Mouse (Mus musculus): ENCODE measurements around the gene Pcbp4.

Gene Pcbp4
- long read RNA-seq, experiment 1, partial matches to known transcripts, result 0 of 9 reads
- long read RNA-seq, experiment 1, other reads (novel, unspliced or antisense), result 7 of 9 reads
- long read RNA-seq, experiment 2, partial matches to known transcripts, result 0 of 9 reads
- long read RNA-seq, experiment 2, other reads (novel, unspliced or antisense), result 6 of 9 reads

DNA sequence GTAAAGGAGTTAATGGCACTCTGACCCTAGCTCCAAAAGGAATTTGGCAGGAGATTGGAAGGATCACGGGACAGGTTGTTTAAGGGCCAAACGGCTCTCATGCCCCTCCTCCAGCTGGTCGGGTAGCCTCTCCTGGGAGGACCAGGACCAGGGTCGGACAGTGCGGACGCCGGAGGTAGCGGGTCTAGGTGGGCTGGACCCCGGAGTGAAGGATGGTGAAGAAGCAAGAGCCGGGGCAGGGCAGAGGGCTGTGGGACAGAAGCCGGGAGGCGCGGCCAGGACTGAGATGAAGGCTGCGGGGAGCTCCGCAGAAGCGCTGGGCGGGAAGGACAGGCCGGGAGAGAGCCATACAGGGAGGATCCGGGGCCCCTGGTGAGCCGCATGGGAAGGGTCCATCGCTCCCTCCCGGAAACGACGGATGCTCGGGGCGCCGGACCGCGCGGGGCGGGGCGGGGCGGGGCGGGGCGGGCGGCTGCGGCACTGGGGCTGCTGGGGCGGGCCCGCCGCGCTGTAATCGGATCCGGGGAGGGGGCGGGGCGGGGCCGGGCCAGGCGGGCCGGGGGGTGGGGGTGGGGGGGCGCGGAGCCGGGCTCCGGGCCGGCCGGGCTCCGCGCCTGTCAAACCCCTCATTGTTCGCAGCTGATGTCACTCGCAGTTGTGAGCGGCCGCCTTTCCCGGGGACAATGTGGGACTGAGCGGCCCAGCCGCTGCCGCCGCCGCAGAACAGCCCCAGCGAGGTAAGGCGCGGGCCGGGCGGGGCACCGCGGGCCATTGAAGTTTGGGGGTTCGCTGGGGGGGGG is at the start of gene Pcbp4:
TSS of gene Pcbp4 (plus strand) at position 21 of the 800 bp plus-strand sequence.
- intact Hi-C loops (cut with DNase I), result no loop called here

DNA sequence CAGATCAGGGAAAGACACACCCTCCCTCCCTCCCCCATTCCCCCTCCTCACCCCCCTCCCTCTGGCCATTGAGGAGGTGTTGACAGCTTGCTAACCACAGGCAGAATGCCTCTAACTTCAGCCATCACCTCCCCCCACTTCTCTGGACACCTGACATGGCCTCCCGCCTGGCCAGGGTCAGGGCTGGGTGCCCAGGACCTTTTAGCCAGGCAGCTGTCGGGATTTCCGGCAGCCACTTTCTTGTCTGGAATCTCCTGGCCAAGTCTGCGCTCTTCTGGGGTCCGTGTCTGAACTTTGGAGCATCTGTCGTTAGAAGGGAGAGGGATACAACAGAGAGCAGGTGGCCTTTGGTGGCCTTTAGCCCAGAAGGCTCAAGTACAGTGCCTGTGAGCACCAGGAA is 47.8 kb upstream of the Pcbp4 start:
- intact Hi-C loops (cut with DNase I), result no loop called here

DNA sequence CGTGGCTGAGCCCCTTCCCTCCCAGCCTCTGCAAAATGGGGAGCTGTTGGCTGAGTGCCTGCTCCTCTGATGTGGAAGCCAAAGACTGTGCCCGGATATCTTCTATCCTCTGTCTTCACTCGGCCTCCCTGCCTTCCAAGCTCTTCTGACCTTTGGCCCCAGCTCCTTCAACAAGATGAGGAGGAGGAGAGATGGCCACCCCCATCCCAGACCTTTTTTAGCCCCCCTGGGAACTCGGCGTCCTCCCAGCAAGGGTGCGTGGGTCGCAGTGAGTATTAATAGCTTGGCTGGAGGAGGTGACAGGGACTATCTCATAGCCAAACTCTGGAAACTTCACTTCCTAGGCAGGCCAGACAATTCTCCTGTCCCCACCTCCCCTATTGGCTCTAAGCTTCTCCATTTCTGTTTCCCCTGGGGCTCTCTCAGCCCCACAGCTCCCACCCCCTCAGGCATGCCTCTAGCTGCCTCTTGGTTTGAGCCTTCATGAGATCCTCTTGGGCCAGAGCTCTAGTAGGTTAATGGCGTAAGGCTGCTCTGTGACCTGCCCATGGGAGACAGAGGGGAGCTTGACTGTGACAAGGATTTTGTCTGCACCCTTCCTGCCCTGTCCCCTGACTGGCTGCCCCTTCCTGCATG is 46.5 kb upstream of the Pcbp4 start:
- intact Hi-C loops (cut with DNase I), result no loop called here

DNA sequence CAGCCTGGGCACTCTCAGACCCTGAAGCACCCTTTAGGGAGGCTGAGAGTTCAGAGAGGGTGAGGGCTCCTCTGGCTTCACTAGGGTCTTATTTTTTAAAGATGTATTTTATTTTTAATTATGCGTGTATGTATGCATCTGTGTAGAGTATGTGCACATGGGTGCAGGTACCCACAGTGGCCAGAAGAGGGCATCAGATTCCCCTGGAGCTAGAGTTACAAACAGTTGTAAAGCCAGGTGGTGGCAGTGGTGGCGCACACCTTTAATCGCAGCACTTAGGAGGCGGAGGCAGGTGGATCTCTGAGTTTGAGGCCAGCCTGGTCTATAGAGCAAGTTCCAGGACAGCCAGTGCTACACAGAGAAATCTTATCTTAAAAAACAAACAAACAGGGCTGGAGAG is 44.0 kb upstream of the Pcbp4 start:
- intact Hi-C loops (cut with DNase I), result no loop called here

DNA sequence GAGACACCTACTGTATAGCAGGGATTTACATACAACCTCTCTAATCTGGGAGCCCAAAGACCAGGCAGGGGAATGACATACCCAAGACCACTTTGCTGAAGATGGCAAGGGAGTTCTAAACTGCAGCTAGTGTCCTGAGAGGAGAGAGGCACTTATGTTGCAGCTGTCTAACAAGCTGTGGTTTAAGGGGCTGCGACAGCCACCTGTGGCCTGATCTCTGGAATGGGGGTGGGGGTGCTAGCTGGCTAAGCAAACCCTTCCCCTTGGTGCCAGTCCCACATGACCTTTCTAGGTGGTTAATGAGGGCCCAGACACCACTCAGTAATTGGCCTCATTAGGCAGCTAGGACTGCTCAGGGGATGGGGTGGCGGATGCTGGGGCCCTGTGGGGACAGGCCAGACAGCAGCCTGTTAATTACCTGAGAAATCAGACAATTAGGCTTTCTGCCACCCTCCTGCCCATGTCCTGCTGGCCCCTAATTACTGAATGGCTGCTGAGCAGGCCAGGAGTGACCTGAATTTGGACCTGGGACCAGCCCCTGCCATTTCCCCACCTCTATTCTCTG is 42.9 kb upstream of the Pcbp4 start:
- intact Hi-C loops (cut with DNase I), result no loop called here

DNA sequence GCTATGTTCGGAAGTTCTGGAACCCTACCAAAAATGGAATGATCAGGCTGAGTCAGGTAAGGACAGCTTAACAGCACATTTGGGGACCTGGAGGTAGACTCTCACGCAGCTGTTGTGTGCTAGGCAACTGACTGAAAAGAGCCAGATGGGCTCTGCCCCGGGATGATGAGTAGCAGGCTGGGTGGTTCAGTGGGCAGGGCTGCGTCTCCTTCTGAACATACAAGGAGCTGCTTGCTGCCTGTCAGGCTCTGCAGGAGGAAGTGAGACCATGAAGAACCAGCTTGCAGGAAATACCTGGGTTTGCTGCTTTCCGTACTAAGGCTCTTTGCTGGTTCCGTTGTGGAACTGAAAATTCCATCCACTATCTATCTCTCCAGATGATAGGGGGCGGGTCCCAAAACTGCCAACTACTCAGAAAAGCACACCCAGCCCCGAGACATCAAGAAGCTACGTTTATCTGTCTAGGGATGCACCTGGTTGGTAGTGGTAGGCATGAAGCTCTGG is 41.9 kb upstream of the Pcbp4 start:
- intact Hi-C loops (cut with DNase I), result no loop called here

DNA sequence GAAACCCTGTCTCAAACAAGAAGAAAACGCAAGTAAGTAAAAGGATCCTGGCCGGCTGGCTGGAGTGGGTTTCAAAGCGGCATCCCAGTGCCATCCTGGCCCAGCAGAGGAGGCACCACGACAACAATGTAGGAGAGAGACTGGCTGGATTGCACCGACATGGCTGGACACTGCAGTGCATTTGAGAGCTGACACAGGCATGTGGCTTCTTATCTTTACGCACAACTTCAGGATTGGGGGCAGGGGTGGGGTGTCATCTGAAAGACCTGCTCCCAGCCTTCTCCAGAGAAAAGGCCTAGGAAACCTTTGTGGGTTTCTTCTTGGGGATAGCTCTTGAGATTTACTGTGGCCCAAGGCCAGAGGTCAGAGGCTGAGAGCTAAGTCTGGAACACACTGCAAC is 41.4 kb upstream of the Pcbp4 start:
- intact Hi-C loops (cut with DNase I), result no loop called here

DNA sequence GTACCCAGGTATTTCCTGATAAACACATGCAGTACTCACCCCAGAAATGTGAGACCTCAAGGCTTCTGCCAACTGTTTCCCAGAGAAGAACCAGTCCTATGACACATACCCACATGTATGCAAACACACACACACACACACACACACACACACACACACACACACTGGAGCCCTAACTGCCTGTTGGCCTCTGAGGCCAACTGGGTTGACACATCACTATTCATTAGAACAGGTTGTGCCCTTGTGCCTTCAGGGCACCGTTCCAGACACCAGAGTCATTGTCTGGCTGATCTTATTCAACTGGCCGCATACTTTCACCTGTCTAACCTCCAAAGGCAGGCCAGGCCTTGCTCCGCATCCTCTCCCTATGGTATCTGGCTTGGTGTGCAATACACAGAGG is 40.9 kb upstream of the Pcbp4 start:
- intact Hi-C loops (cut with DNase I), result no loop called here

DNA sequence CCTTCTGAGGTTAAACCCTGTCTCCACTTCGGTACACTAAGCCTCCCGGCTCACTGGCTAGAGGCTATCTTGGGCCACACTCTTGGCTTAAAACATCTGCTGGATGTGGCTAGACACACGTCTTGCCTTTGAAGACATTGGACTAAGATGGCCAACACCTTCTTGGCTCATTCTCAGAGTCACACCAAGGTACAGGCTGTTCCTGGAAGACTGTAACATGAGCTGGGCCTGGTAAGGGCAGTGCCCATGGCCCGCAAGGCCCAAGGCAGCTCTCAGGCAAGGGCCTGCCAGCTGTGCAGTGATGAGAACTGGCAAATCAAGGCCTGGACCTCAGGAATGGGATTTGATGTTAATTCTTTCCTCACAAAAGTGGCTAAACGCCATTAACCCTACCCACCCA is 39.5 kb upstream of the Pcbp4 start:
- intact Hi-C loops (cut with DNase I), result no loop called here

DNA sequence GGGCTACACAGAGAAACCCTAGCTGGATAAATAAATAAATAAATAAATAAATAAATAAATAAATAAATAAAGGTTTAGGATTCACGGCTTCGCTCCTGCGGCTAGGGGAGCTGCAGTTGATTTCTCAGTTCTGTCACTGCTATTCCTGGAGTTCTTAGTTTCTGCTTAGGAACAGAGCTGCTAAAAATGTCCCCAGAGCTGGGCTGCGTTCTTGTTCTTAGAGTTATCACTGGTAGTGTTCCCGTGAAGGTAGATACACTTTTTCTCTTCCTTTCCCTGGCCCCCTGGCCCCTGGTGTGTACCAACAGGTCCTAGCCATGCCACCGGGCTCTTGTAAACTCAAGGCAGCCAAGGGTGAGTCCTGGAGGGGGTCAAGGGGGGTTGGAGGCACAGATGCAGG is 36.3 kb upstream of the Pcbp4 start:
- intact Hi-C loops (cut with DNase I), result loop anchor here (5.0 kb wide), 1 partner anchor 50 kb away; the partner anchor contains the start of gene Dusp7

DNA sequence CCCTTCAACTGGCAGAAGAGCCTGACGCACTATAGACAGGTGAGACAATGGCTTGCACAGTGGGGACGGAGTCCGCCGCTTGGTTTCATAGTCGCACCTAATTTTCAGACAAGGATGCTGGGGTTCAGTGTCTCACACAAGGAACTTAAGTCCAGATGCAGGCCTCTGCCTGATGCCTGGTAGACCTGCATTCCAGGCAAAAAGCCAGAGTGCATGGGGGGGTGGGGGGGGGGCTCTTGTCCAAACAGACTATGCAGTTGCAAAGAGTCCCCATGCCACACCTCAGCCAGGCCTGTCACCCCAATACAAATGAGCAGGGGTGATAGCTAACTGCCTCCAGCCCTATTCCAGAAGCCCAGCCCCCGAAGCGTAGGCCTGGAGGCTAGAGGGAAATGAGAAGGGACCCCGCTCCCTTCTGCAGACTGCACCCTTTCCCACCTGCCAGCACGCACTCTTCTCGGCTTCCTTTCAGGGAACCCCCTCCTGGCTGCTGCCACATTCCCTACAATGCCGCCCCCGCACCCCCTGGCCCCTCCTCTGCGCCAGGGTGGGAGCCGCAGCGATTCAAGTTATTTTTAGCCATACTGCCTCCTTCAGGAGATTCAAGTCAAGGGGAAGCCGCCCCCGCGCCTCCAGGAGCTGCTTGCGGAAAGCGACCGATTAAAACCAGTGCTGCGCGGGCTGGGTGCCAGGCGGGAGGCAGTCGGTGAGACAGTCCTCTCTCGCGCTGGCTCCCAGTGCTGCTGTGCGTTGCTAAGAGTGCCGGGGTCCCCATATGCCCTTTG is 35.1 kb upstream of the Pcbp4 start:
- intact Hi-C loops (cut with DNase I), result loop anchor here (5.0 kb wide), 1 partner anchor 51 kb away; the partner anchor contains the start of gene Dusp7

DNA sequence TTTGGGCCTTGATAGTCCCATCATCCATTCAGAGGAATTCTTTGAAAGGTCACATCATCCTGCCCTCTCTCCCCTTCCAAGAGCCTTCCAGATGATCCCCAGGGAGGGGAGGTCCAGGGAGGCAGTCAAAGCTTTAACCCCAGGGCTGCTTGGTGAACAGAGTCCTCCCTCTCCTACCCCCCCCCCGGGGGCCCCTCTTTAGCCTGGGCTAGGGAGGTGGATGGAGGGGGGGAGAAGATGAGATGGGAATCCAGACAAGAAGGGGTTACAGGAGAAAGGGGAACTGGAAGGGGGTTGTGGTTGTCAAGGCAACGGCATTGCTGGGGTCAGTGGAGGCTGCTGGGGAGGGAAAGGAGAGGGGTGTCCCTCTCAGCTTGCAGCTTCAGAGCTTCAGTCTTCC is 32.5 kb upstream of the Pcbp4 start:
- intact Hi-C loops (cut with DNase I), result loop anchor here (1.0 kb wide), 1 partner anchor 131 kb away; no protein-coding TSS in a partner anchor

DNA sequence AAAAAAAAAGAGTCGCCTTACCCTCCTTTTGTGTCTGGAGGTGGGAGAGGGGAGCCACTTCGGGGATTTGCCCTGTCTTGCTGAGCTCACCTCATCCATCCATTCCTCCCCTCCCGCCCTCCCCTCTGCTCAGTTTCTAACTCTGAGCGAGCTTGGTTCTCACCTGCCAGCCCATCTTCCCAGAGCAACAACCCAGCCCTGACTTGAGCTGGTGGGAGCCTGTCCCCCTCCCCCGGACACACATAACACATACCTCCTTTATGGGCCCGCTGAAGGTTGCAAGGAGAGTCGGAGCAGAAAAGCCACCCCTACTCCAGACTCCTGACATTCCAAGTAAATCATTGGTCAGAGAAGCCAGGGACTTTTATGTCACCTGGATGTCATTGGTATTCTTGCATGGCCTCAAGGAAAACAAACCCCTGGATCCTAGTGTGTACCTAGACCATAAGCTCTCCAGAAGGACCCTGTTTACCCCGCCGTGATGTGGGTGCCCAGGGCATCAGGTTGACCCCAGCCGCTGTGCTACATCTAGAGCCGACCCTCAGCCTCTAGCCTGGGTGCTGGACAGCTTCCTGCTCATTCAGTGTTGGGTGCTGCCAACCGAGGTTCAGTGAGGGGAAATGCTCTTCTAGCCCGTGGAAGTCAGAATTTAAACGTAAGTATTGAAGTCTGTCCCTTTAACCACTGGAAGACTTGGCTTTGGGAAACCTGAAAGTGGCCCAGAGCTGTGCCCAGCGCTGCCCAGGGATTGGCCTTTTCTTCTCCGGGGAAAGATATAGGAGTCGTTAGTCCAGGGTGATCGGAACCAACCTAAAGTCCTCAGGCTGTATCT is 31.8 kb upstream of the Pcbp4 start:
- intact Hi-C loops (cut with DNase I), result loop anchor here (1.0 kb wide), 1 partner anchor 132 kb away; no protein-coding TSS in a partner anchor

DNA sequence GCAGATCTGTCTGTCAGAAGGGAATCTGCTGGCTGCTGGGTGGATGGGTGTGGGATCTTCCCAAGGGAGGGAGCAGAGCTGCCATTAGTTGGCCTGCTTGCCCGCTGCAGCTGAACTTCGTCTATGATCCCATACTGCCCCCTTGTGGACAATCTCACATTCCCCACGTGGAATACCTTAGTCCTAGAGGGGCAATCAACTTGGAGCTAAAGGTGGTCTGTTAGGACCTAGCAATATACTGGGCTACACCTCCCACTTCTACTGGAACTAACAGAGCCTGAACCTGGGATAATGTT is 31.3 kb upstream of the Pcbp4 start:
- intact Hi-C loops (cut with DNase I), result loop anchor here (1.0 kb wide), 3 partner anchors 116 to 133 kb away; no protein-coding TSS in a partner anchor

DNA sequence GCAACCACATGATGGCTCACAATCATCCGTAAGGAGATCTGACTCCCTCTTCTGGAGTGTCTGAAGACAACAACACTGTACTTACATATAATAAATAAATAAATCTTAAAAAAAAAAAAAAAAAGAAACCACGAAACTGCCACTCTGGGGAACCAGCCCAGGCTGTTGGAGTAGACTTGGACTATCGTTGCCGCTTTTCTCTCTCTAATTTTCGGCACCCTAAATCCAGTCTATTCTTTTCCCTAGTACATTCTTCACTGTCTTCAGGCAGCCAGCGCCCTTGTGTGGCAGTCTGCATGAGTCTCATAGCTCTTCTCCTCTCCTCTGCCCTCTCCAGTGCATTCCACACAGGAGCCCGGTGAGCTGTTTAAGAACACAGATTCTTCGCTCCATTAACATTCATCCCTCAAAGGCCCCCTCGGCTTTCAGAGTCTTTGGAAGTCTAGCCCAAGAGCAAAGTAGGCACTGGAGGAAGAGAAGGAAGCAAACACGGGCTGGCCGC is 24.3 kb upstream of the Pcbp4 start:
- intact Hi-C loops (cut with DNase I), result no loop called here

DNA sequence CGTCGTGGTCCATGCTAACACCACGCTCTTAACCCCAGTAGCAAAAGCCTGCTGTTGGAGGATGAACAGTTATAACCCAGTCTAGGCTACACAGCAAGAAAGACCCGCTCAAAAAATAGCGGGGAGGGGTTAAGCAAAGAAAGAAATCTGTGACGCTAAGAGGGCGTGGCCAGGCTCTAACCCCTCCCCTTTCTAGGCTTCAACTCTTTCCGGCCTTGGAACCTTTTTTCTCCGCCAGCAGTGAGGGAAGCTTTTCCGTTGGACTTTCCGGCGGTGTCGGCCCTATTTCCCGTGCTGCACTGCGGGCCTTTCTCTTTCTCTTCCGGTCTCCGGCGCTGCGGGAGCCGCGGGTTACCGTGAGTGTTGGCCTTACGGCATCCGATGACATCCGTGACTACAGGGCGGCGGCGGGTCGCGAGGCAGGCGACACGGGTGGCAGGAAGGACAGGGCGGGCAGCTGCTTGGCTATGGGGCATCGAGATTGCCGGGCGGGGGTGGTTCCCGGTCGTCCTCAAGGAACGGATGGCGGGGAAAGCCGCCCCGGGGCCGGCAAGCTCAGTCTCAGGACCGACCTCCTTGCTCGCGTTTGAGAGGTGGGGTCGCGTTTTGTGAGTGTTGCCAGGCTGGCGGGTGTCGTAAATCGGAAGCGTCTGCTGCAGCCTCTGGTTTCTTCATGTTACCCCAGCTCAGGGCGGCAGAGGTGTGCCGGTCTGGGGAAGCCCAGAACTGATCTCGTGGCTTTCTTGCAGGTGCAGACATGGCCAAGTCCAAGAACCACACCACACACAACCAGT is 23.7 kb upstream of the Pcbp4 start, which contains the start of gene Rpl29:
TSS of gene Rpl29 (plus strand) at position 234 of the 794 bp plus-strand sequence.
- intact Hi-C loops (cut with DNase I), result loop anchor here (5.0 kb wide), 1 partner anchor 43 kb away; no protein-coding TSS in a partner anchor

DNA sequence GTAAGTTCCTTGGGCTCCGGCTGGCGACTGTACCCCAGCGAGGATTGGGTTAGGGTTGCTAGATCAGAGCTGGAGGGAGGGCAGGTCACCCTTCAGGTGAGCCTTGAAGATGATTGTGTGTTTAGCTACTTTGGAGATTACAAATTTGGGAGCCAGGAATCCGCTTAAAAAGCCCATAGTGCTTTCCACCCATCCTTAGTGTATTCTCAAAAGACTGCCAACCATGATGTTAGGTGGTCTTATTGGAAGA is 23.2 kb upstream of the Pcbp4 start:
- intact Hi-C loops (cut with DNase I), result loop anchor here (5.0 kb wide), 1 partner anchor 42 kb away; no protein-coding TSS in a partner anchor

DNA sequence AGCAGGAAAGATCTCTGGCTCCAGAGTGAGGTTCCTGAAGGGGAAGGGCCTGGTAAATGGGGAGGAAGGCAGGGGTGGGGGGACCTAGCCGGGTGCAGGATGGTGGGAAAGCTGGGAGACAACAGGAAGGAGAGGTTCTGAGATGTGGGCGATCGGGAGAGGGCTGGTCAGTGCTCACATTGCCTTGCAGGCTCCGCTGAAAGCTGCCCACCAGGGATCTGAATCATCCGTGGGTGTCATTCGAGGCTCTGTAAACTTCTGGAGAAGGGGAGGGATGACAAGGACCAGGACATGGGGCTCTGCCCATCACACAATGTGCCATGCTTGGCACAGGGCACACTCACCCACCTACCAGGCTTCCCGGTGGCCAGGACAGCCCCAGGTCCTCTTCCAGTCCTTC is 19.7 kb upstream of the Pcbp4 start:
- intact Hi-C loops (cut with DNase I), result loop anchor here (5.0 kb wide), 1 partner anchor 39 kb away; no protein-coding TSS in a partner anchor

DNA sequence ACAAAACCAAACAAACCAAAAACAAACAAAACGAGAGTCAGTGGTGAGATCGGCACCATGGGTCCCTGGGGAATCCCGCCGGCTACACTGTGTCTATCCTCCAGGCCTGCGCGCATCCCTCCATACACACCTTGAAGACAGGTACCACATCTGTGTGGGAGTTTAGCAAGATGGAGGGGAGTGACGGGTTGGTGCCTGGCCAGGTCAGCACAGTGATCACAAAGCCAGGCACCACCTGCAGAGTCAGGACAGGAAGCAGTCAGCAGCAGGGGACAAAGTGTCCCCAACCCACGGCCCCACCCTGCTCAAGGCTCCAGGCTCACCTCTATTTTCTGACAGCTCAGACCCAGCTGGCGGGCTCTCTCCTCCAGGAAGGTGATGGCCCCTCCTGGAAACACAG is 16.5 kb upstream of the Pcbp4 start:
- intact Hi-C loops (cut with DNase I), result no loop called here
